Mouse (Mus musculus): ENCODE measurements around the gene Akp3.
A peak's percentile ranks its signal among the peaks of the same experiment; 100 is the strongest.

The Akp3 gene

GRCm38 (mm10) chr1:87155531-87156198 is 30.9 kb downstream of the Akp3 start:
- no peak for DNase-seq

GRCm38 (mm10) chr1:87156199-87156587 is 31.4 kb downstream of the Akp3 start, which contains the start of gene Ecel1:
Gene Ecel1, minus strand, starts transcription at chr1:87156521.
- DNase-seq = no peak

- DNase-seq = no peak
These were observed 34.6 kb downstream of the Akp3 start for GRCm38 (mm10) chr1:87159396-87159795.

GRCm38 (mm10) chr1:87164164-87164795 is 39.5 kb downstream of the Akp3 start:
- no peak for DNase-seq

DNA sequence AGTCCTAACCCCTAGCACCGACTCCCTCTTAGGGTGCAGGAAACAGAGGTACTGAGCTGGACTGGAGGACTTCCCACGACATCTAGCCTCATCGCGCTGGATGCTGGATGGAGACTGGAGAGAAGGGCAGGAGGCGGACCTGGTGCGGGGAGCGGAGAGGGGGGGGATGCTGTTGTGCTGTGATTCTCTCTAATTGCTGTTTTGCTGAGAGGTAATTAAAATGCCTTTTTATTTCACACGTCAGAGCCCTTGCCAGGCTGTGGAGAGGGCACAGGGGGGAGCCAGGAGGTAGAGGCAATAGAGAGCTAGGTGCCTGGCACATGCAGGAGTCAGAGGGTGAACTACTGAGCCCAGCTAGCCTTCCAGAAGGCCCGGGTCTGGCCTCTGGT is 40.0 kb downstream of the Akp3 start:
- DNase-seq = no peak

GRCm38 (mm10) chr1:87170458-87170857 is 45.7 kb downstream of the Akp3 start:
- DNase-seq = no peak

GRCm38 (mm10) chr1:87171312-87171711 is 46.5 kb downstream of the Akp3 start:
- no peak for DNase-seq

- DNase-seq = no peak
These were observed 47.5 kb downstream of the Akp3 start for GRCm38 (mm10) chr1:87172316-87172715.

GRCm38 (mm10) chr1:87174006-87174955 is 49.5 kb downstream of the Akp3 start:
- DNase-seq = peak; percentile 50 to 57

DNA sequence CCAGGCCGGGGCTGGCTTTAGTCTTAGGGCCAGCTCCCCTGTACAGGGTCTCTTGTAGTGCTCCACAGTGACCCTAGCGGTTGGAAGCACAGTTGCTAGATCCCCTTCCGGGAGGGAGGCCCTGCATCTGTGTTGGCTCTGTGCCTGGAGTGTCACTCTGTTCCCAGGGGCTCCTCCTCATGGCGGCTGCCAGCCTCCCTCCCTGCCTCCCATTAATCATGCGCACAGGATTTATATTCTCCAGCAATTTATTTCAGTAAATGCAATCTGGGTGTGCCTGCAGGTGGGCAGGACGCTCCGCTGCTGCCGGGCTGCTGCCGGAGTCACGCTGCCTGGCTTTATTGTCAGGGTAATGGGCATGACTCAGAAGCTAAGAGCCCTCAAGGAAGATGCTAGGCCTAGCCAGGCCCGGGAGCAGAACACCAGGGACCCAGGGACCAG is 51.1 kb downstream of the Akp3 start:
- DNase-seq = no peak
